Comparison of ENCODE assay signal across 8 mouse cellular contexts in genomic region chr10:9901697-9902239, GRCm38 (mm10). TPM values are rescaled to one million over a fixed set of nuclear protein-coding genes. Genes with fewer than 3 reads are reported as not detected.
DNase-seq lines count a peak whose midpoint lies in the region; ATAC-seq lines count a peak whose summit lies in the region.

No protein-coding gene starts in this region.

- DNase-seq in CD4-positive helper T cell, adult 2 months (ENCODE audit: low read depth, low spot score): peak; percentile 95
- peak; percentile 91 for DNase-seq in brain, embryonic 18.5 days (ENCODE audit: low read depth, low spot score)
- DNase-seq in fat pad, adult 2 months (ENCODE audit: extremely low read depth, low read depth, low spot score): peak; percentile 74
- peak; percentile 83 for DNase-seq in kidney, postnatal 10 days
- peak; percentile 81 to 82 for DNase-seq in natural killer cell, adult 2 months (ENCODE audit: low spot score in 2 of 2)

- peak overlapping the region; percentile 97 for H3K9ac ChIP-seq in heart, embryonic 13.5 days
- H3K9ac ChIP-seq in liver, embryonic 12.5 days: peak overlapping the region; percentile 93
- peak overlapping the region; percentile 96; the same call in 1 of the 2 replicates for H3K9ac ChIP-seq in stomach, embryonic 15.5 days

- no peaks in the 10 kb centered on the region for H3K9me3 ChIP-seq in heart, embryonic 13.5 days
- no peaks in the 10 kb centered on the region for H3K9me3 ChIP-seq in liver, embryonic 12.5 days (replicated peaks)
- H3K9me3 ChIP-seq in stomach, embryonic 15.5 days: no peaks in the 10 kb centered on the region

- peaks cover 21% of the 10 kb centered on the region for H3K4me1 ChIP-seq in heart, embryonic 13.5 days
- peaks cover 25% of the 10 kb centered on the region for H3K4me1 ChIP-seq in liver, embryonic 12.5 days
- 0 out of 2 replicates have a peak, but pooled peaks cover 5% of the 10 kb centered on the region for H3K4me1 ChIP-seq in stomach, embryonic 15.5 days

- H3K36me3 ChIP-seq in heart, embryonic 13.5 days: no peaks in the 10 kb centered on the region
- H3K36me3 ChIP-seq in liver, embryonic 12.5 days: no peaks in the 10 kb centered on the region
- H3K36me3 ChIP-seq in stomach, embryonic 15.5 days: no peaks in the 10 kb centered on the region

- 0% methylated on average over 16 of the region's 16 CpGs for WGBS in heart, embryonic 13.5 days
- 1% methylated on average over 16 of the region's 16 CpGs for WGBS in liver, embryonic 12.5 days (ENCODE audit: insufficient replicate concordance)
- 0% methylated on average over 16 of the region's 16 CpGs for WGBS in stomach, embryonic 15.5 days

- peak overlapping the region; percentile 96 for H3K27ac ChIP-seq in heart, embryonic 13.5 days (replicated peaks)
- H3K27ac ChIP-seq in liver, embryonic 12.5 days: peak overlapping the region; percentile 91
- H3K27ac ChIP-seq in stomach, embryonic 15.5 days: peak overlapping the region; percentile 97

- peak overlapping the region; percentile 68 for H3K4me3 ChIP-seq in heart, embryonic 13.5 days
- peak overlapping the region; percentile 89 for H3K4me3 ChIP-seq in liver, embryonic 12.5 days
- peak overlapping the region; percentile 88 for H3K4me3 ChIP-seq in stomach, embryonic 15.5 days (replicated peaks)

- peak; percentile 80 for ATAC-seq in heart, embryonic 13.5 days (ENCODE audit: extremely low read depth, insufficient number of reproducible peaks, low FRiP score, low TSS enrichment)
- ATAC-seq in liver, embryonic 12.5 days: peak; percentile 90
- ATAC-seq in stomach, embryonic 15.5 days (ENCODE audit: insufficient read depth, low FRiP score, low read depth): peak; percentile 94

- H3K27me3 ChIP-seq in heart, embryonic 13.5 days (replicated peaks): no peaks in the 10 kb centered on the region
- no peaks in the 10 kb centered on the region for H3K27me3 ChIP-seq in liver, embryonic 12.5 days (replicated peaks)
- no peaks in the 10 kb centered on the region for H3K27me3 ChIP-seq in stomach, embryonic 15.5 days (replicated peaks)

- peak overlapping the region; percentile 99 for H3K4me2 ChIP-seq in heart, embryonic 13.5 days
- H3K4me2 ChIP-seq in liver, embryonic 12.5 days: peak overlapping the region; percentile 98
- H3K4me2 ChIP-seq in stomach, embryonic 15.5 days: peak overlapping the region; percentile 97

RNA-seq across cellular contexts. Expression of gene Stxbp5, which starts 0.9 kb away (rescaled TPM):
- polyA plus RNA-seq in heart, embryonic 13.5 days (2015; fragmentation: Nextera tagmentation; extraction: Ambion mirVana): 2.6 and 2.7 TPM in 2 replicates
- polyA plus RNA-seq in liver, embryonic 12.5 days (2016; fragmentation: Nextera tagmentation; extraction: Ambion mirVana): 6.3 and 7.2 TPM in 2 replicates
- polyA plus RNA-seq in stomach, embryonic 15.5 days (2015; fragmentation: Nextera tagmentation; extraction: Ambion mirVana): 6.3 TPM in 2 replicates

Comparison
In these comparisons a context has a peak if more than half of its experiments do, and no peak if none do; other contexts are left out.
1. Peak in every context shown above with its lines: DNase-seq, ATAC-seq, H3K4me3 ChIP-seq and H3K27ac ChIP-seq.